8 mouse cellular contexts compared by ENCODE assay signal in the genomic region with DNA sequence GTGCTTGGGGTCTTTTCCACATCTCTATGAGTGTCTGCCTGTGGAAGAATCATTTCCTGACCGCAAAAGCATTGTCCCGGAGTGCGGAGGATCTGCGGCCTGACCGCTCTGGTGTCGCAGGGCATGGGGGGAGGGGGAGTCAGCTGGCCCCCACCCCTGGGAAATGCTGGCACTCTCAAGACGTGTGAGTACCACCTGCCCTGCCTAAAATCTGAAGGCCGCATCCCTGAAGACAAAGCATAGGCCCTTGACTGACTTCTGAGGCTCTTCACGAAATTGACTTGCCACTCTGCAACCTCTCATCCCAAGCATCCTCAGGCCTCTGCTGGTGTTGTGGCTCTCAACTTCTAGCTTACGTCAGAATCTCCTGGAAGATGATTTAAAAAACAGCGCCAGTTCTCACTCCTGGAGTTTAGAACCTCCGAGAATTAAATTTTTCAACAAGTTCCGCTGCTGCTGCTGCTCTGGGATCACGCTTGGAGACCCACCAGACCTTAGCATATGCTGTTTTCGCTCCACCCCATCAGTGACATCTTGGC. TPM values are rescaled to one million over a fixed set of nuclear protein-coding genes. Genes with fewer than 3 reads are reported as not detected.
DNase-seq lines count a peak whose midpoint lies in the region; ATAC-seq and TF ChIP-seq lines count a peak whose summit lies in the region.

No protein-coding gene starts in this region.

- TF ChIP-seq POLR2A in limb, embryonic 14.5 days (IDR thresholded peaks at IDR 0.05; ENCODE audit: borderline replicate concordance, extremely low read depth, insufficient read depth, insufficient read length) = no peak
- no peak for TF ChIP-seq POLR2A in small intestine, adult 2 months (IDR thresholded peaks at IDR 0.05; ENCODE audit: low read depth, low read length)

- ATAC-seq in lung, embryonic 16.5 days (ENCODE audit: low read depth) = no peak
- ATAC-seq in forebrain, embryonic 11.5 days (replicated peaks; ENCODE audit: low FRiP score) = no peak
- 0 out of 2 replicates have a peak, but pooled peaks have one; percentile 19 for ATAC-seq in limb, embryonic 14.5 days (ENCODE audit: low FRiP score, low read depth)

- H3K27me3 ChIP-seq in lung, embryonic 16.5 days (ENCODE audit: control insufficient read depth, insufficient read depth, low read depth, low read length) = no peaks in the 10 kb centered on the region
- no peaks in the 10 kb centered on the region for H3K27me3 ChIP-seq in forebrain, embryonic 11.5 days (ENCODE audit: control insufficient read depth, insufficient read depth, low read length)
- no peaks in the 10 kb centered on the region for H3K27me3 ChIP-seq in limb, embryonic 14.5 days (ENCODE audit: control insufficient read depth, insufficient read depth, low read length)
- H3K27me3 ChIP-seq in small intestine, adult 2 months (ENCODE audit: control insufficient read depth, insufficient read depth, low read length) = no peaks in the 10 kb centered on the region

- WGBS in lung, embryonic 16.5 days = 34% methylated on average over 15 of the region's 15 CpGs
- WGBS in forebrain, embryonic 11.5 days = 32% methylated on average over 15 of the region's 15 CpGs
- WGBS in limb, embryonic 14.5 days = 26% methylated on average over 15 of the region's 15 CpGs
- 35% methylated on average over 15 of the region's 15 CpGs for WGBS in small intestine, adult 2 months

- H3K36me3 ChIP-seq in lung, embryonic 16.5 days (ENCODE audit: control insufficient read depth, insufficient read depth, low read length) = no peaks in the 10 kb centered on the region
- H3K36me3 ChIP-seq in forebrain, embryonic 11.5 days (ENCODE audit: control insufficient read depth, insufficient read depth, low read length) = no peaks in the 10 kb centered on the region
- H3K36me3 ChIP-seq in limb, embryonic 14.5 days (ENCODE audit: control insufficient read depth, insufficient read depth, low read length) = no peaks in the 10 kb centered on the region; the same call in 1 of the 2 replicates
- H3K36me3 ChIP-seq in small intestine, adult 2 months (ENCODE audit: control insufficient read depth, insufficient read depth, low read length) = no peaks in the 10 kb centered on the region

- TF ChIP-seq CTCF in small intestine, adult 2 months (IDR thresholded peaks at IDR 0.05; ENCODE audit: extremely low read depth, insufficient read length, insufficient replicate concordance, low read depth, low read length) = no peak

- H3K9ac ChIP-seq in lung, embryonic 16.5 days (ENCODE audit: low read length) = peak overlapping the region; percentile 41
- H3K9ac ChIP-seq in forebrain, embryonic 11.5 days (ENCODE audit: low read length) = peak overlapping the region; percentile 32; the same call in 1 of the 2 replicates
- H3K9ac ChIP-seq in limb, embryonic 14.5 days (ENCODE audit: low read depth, low read length, severe bottlenecking) = peak overlapping the region; percentile 97; the same call in 1 of the 2 replicates

- peak overlapping the region; percentile 62 for H3K4me2 ChIP-seq in lung, embryonic 16.5 days (ENCODE audit: low read depth, low read length)
- peak overlapping the region; percentile 74 for H3K4me2 ChIP-seq in forebrain, embryonic 11.5 days (ENCODE audit: low read depth, low read length, severe bottlenecking)
- peak overlapping the region; percentile 74 for H3K4me2 ChIP-seq in limb, embryonic 14.5 days (replicated peaks; ENCODE audit: low read depth, low read length, severe bottlenecking)

- peak overlapping the region; percentile 95 for H3K4me3 ChIP-seq in lung, embryonic 16.5 days (ENCODE audit: low read length)
- H3K4me3 ChIP-seq in forebrain, embryonic 11.5 days (ENCODE audit: low read depth, low read length) = peak overlapping the region; percentile 90
- peak overlapping the region; percentile 96 for H3K4me3 ChIP-seq in limb, embryonic 14.5 days (replicated peaks; ENCODE audit: low read length)
- peak overlapping the region; percentile 93 for H3K4me3 ChIP-seq in small intestine, adult 2 months (ENCODE audit: low read depth, low read length)

- no peak for DNase-seq in lung, postnatal 4 days
- DNase-seq in forebrain, embryonic 11.5 days (ENCODE audit: low spot score) = no peak
- DNase-seq in limb, embryonic 14.5 days (ENCODE audit: low spot score) = no peak
- DNase-seq in layer of hippocampus, adult 8-10 months (ENCODE audit: low spot score in 2 of 2) = no peak
- no peak for DNase-seq in adrenal gland, postnatal 4 days (ENCODE audit: low spot score in 2 of 2)
- no peak for DNase-seq in frontal cortex, postnatal 14 days (ENCODE audit: low spot score in 2 of 2)

- no peaks in the 10 kb centered on the region for H3K9me3 ChIP-seq in lung, embryonic 16.5 days (ENCODE audit: control insufficient read depth, low read length)
- no peaks in the 10 kb centered on the region for H3K9me3 ChIP-seq in forebrain, embryonic 11.5 days (ENCODE audit: control insufficient read depth, low read length)
- no peaks in the 10 kb centered on the region for H3K9me3 ChIP-seq in limb, embryonic 14.5 days (ENCODE audit: control insufficient read depth, low read length)

- no peak overlapping the region for H3K27ac ChIP-seq in lung, embryonic 16.5 days (ENCODE audit: low read length)
- no peak overlapping the region for H3K27ac ChIP-seq in forebrain, embryonic 11.5 days (ENCODE audit: low read depth, low read length)
- H3K27ac ChIP-seq in limb, embryonic 14.5 days (replicated peaks; ENCODE audit: low read depth, low read length) = peak overlapping the region; percentile 52
- H3K27ac ChIP-seq in small intestine, adult 2 months (ENCODE audit: insufficient read depth, low read depth, low read length) = no peak overlapping the region

- H3K4me1 ChIP-seq in lung, embryonic 16.5 days (replicated peaks; ENCODE audit: control insufficient read depth, insufficient read depth, low read length) = peaks cover 25% of the 10 kb centered on the region
- peaks cover 7% of the 10 kb centered on the region for H3K4me1 ChIP-seq in forebrain, embryonic 11.5 days (replicated peaks; ENCODE audit: control insufficient read depth, insufficient read depth, low read length)
- peaks cover 24% of the 10 kb centered on the region for H3K4me1 ChIP-seq in limb, embryonic 14.5 days (ENCODE audit: control insufficient read depth, insufficient read depth, low read length)
- peaks cover 17% of the 10 kb centered on the region for H3K4me1 ChIP-seq in small intestine, adult 2 months (ENCODE audit: control insufficient read depth, insufficient read depth, insufficient read length, low read length)

RNA-seq across cellular contexts. Expression of gene Xylt2, which starts 0.4 kb away (rescaled TPM):
- 15.1 and 17.5 TPM in 2 replicates for polyA plus RNA-seq in lung, embryonic 16.5 days (2015; fragmentation: Nextera tagmentation; extraction: Ambion mirVana)
- 18.0 and 19.8 TPM in 2 replicates for polyA plus RNA-seq in forebrain, embryonic 11.5 days (2014; fragmentation: Nextera tagmentation; extraction: Ambion mirVana)
- polyA plus RNA-seq in limb, embryonic 14.5 days (2012; rRNA removed) = 40.0 and 52.7 TPM in 2 replicates
- 27.4 and 28.6 TPM in 2 replicates for polyA plus RNA-seq in limb, embryonic 14.5 days (2014; fragmentation: Nextera tagmentation; extraction: Ambion mirVana)
- 12.2 and 27.0 TPM in 2 replicates for polyA plus RNA-seq in small intestine, adult 2 months (2012; rRNA removed)
- 10 to 100 TPM; 23.5 to 28.4 (median 25.3) TPM for total RNA-seq in layer of hippocampus, adult 8-10 months (2022)
- total RNA-seq in adrenal gland, postnatal 4 days (2021) = 10 to 100 TPM; 30.3 to 32.7 TPM

RNA-seq across cellular contexts. Expression of gene Eme1, which starts 23.9 kb away (rescaled TPM):
- 20.2 and 21.4 TPM in 2 replicates for polyA plus RNA-seq in lung, embryonic 16.5 days (2015; fragmentation: Nextera tagmentation; extraction: Ambion mirVana)
- 57.2 and 60.0 TPM in 2 replicates for polyA plus RNA-seq in forebrain, embryonic 11.5 days (2014; fragmentation: Nextera tagmentation; extraction: Ambion mirVana)
- 18.9 and 19.5 TPM in 2 replicates for polyA plus RNA-seq in limb, embryonic 14.5 days (2012; rRNA removed)
- 16.5 and 19.4 TPM in 2 replicates for polyA plus RNA-seq in limb, embryonic 14.5 days (2014; fragmentation: Nextera tagmentation; extraction: Ambion mirVana)
- polyA plus RNA-seq in small intestine, adult 2 months (2012; rRNA removed) = 0.85 and 2.8 TPM in 2 replicates
- total RNA-seq in layer of hippocampus, adult 8-10 months (2022) = under 1 TPM in 2 of 4 experiments, not detected in 2; 0.35 to 0.52 TPM
- total RNA-seq in adrenal gland, postnatal 4 days (2021) = 1 to 10 TPM; 5.3 to 6.1 TPM

RNA-seq across cellular contexts. Expression of gene Mrpl27, which starts 24.1 kb away (rescaled TPM):
- polyA plus RNA-seq in lung, embryonic 16.5 days (2015; fragmentation: Nextera tagmentation; extraction: Ambion mirVana) = 137 and 140 TPM in 2 replicates
- 122 and 125 TPM in 2 replicates for polyA plus RNA-seq in forebrain, embryonic 11.5 days (2014; fragmentation: Nextera tagmentation; extraction: Ambion mirVana)
- polyA plus RNA-seq in limb, embryonic 14.5 days (2012; rRNA removed) = 79.4 and 113 TPM in 2 replicates
- 113 and 126 TPM in 2 replicates for polyA plus RNA-seq in limb, embryonic 14.5 days (2014; fragmentation: Nextera tagmentation; extraction: Ambion mirVana)
- polyA plus RNA-seq in small intestine, adult 2 months (2012; rRNA removed) = 25.8 and 45.7 TPM in 2 replicates
- total RNA-seq in layer of hippocampus, adult 8-10 months (2022) = 10 to 100 TPM; 61.9 to 66.8 (median 65.8) TPM
- 10 to 100 TPM; 79.8 to 88.5 TPM for total RNA-seq in adrenal gland, postnatal 4 days (2021)

RNA-seq across cellular contexts. Expression of gene Gm11541, which starts 26.6 kb away (rescaled TPM):
- polyA plus RNA-seq in lung, embryonic 16.5 days (2015; fragmentation: Nextera tagmentation; extraction: Ambion mirVana) = 0.82 and 0.95 TPM in 2 replicates
- not detected in 2 replicates for polyA plus RNA-seq in forebrain, embryonic 11.5 days (2014; fragmentation: Nextera tagmentation; extraction: Ambion mirVana)
- 0.06 and 0.14 TPM in 2 replicates for polyA plus RNA-seq in limb, embryonic 14.5 days (2012; rRNA removed)
- 0.19 and 0.22 TPM in 2 replicates for polyA plus RNA-seq in limb, embryonic 14.5 days (2014; fragmentation: Nextera tagmentation; extraction: Ambion mirVana)
- not detected in 2 replicates for polyA plus RNA-seq in small intestine, adult 2 months (2012; rRNA removed)
- not detected for total RNA-seq in layer of hippocampus, adult 8-10 months (2022)
- under 1 TPM; 0.22 to 0.37 TPM for total RNA-seq in adrenal gland, postnatal 4 days (2021)

RNA-seq across cellular contexts. Expression of gene Lrrc59, which starts 48.1 kb away (rescaled TPM):
- polyA plus RNA-seq in lung, embryonic 16.5 days (2015; fragmentation: Nextera tagmentation; extraction: Ambion mirVana) = 155 and 167 TPM in 2 replicates
- 226 and 244 TPM in 2 replicates for polyA plus RNA-seq in forebrain, embryonic 11.5 days (2014; fragmentation: Nextera tagmentation; extraction: Ambion mirVana)
- 149 TPM in 2 replicates for polyA plus RNA-seq in limb, embryonic 14.5 days (2012; rRNA removed)
- 197 and 200 TPM in 2 replicates for polyA plus RNA-seq in limb, embryonic 14.5 days (2014; fragmentation: Nextera tagmentation; extraction: Ambion mirVana)
- 88.1 and 169 TPM in 2 replicates for polyA plus RNA-seq in small intestine, adult 2 months (2012; rRNA removed)
- 10 to 100 TPM; 74.1 to 83.9 (median 79.3) TPM for total RNA-seq in layer of hippocampus, adult 8-10 months (2022)
- total RNA-seq in adrenal gland, postnatal 4 days (2021) = 100 to 1,000 TPM; 122 to 126 TPM

Comparison
In these comparisons a context has a peak if more than half of its experiments do, and no peak if none do; other contexts are left out.
1. H3K9ac ChIP-seq: peak in every context shown above with its lines; median percentile 97 in limb, embryonic 14.5 days; 41 in lung, embryonic 16.5 days; 32 in forebrain, embryonic 11.5 days.